Comparison of ENCODE assay signal across 30 mouse cellular contexts in the genomic region with DNA sequence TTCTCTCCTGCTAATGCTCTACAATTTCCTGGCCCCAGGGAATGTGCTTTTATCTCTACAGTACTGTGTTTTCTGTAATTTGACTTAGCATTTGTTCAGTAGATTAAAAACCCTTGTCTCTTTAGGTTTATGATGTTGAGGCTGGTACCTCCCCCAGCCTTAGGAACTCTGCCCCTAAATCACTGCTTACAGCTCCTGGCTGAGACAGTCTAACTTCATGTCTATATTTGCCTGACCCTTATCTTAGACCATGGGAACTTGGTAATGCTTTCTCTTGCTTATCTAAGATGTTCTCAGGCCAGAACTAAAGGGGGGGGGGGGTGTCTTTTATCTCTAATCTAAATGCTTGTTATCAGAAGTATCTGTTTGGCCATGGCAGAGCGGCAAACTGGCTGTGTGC.
A peak's percentile ranks its signal among the peaks of the same experiment; 100 is the strongest.
DNase-seq lines count a peak whose midpoint lies in the region; ATAC-seq lines count a peak whose summit lies in the region.
"Had no signal": no experiment of that assay in that cellular context is flagged by ENCODE, and none has a peak within 500 bp of the region (broad histone marks: within the 10 kb centered on the region; RNA-seq: fewer than 3 reads in every experiment).

No protein-coding gene starts in this region.

- H3K27ac ChIP-seq in kidney, embryonic 14.5 days (ENCODE audit: low read depth, low read length) = no peak overlapping the region
- no peak overlapping the region for H3K27ac ChIP-seq in midbrain, embryonic 14.5 days (replicated peaks; ENCODE audit: low read depth, low read length)
- no peak overlapping the region for H3K27ac ChIP-seq in midbrain, embryonic 13.5 days
- H3K27ac ChIP-seq: forebrain, embryonic 10.5 days; gastrocnemius, adult 2 months; hindbrain, embryonic 14.5 days; limb, embryonic 12.5 days; liver, embryonic 15.5 days; midbrain, embryonic 12.5 days; neural tube, embryonic 15.5 days had no signal

- H3K4me3 ChIP-seq in kidney, embryonic 14.5 days (ENCODE audit: low read length) = no peak overlapping the region
- no peak overlapping the region for H3K4me3 ChIP-seq in midbrain, embryonic 14.5 days (replicated peaks; ENCODE audit: low read depth, low read length)
- H3K4me3 ChIP-seq in midbrain, embryonic 13.5 days (replicated peaks) = no peak overlapping the region
- H3K4me3 ChIP-seq: forebrain, embryonic 10.5 days; gastrocnemius, adult 2 months; heart, embryonic 12.5 days; limb, embryonic 12.5 days; liver, embryonic 15.5 days; midbrain, embryonic 12.5 days; neural tube, embryonic 15.5 days had no signal

- peaks cover 5% of the 10 kb centered on the region; the same call in 1 of the 2 replicates for H3K9me3 ChIP-seq in kidney, embryonic 14.5 days (ENCODE audit: control insufficient read depth, low read length)
- peaks cover 4% of the 10 kb centered on the region; the same call in 1 of the 2 replicates for H3K9me3 ChIP-seq in midbrain, embryonic 14.5 days (ENCODE audit: control insufficient read depth, low read length)
- H3K9me3 ChIP-seq in midbrain, embryonic 13.5 days = 0 out of 2 replicates have a peak, but pooled peaks cover 7% of the 10 kb centered on the region
- H3K9me3 ChIP-seq: G1E; heart, embryonic 12.5 days; liver, embryonic 15.5 days had no signal

- 50% methylated on average over 1 of the region's 1 CpGs for WGBS in kidney, embryonic 14.5 days
- 79% methylated on average over 1 of the region's 1 CpGs for WGBS in midbrain, embryonic 14.5 days
- WGBS in midbrain, embryonic 13.5 days = 80% methylated on average over 1 of the region's 1 CpGs

- peak; percentile 25 for DNase-seq in embryo, embryonic 10.5 days (ENCODE audit: low spot score)
- no peak for DNase-seq in embryo, embryonic 9.5 days (ENCODE audit: extremely low spot score)
- no peak for DNase-seq in kidney, adult 11 months
- DNase-seq in midbrain, embryonic 14.5 days = peak; percentile 9
- no peak for DNase-seq in left cerebral cortex, postnatal 36 days (ENCODE audit: low spot score in 2 of 2)
- DNase-seq: adrenal gland, adult 8-10 months; cerebellum, adult 11 months; cerebellum, adult 9-10 months; cerebellum, postnatal 36 days; gastrocnemius, adult 2 months; gastrocnemius, postnatal 36 days; heart, adult 18-20 months; heart, postnatal 10 days; kidney, adult 2 months; layer of hippocampus, postnatal 36 days; lung, postnatal 36 days; retina, postnatal 1 day; right cerebral cortex, postnatal 14 days; thymus, postnatal 4 days had no signal

- ATAC-seq in kidney, embryonic 14.5 days (ENCODE audit: low FRiP score, low TSS enrichment) = peak; percentile 64; the same call in 1 of the 2 replicates
- no peak for ATAC-seq in midbrain, embryonic 14.5 days (ENCODE audit: low FRiP score, low TSS enrichment)
- ATAC-seq in midbrain, embryonic 13.5 days = no peak
- ATAC-seq: forebrain, embryonic 16.5 days had no signal

- H3K9ac ChIP-seq in kidney, embryonic 14.5 days (ENCODE audit: low read depth, low read length) = no peak overlapping the region
- H3K9ac ChIP-seq in midbrain, embryonic 14.5 days (replicated peaks; ENCODE audit: low read length) = no peak overlapping the region
- H3K9ac ChIP-seq in midbrain, embryonic 13.5 days (replicated peaks) = no peak overlapping the region
- H3K9ac ChIP-seq: heart, embryonic 12.5 days; hindbrain, embryonic 14.5 days; limb, embryonic 12.5 days; liver, embryonic 15.5 days; midbrain, embryonic 12.5 days; neural tube, embryonic 15.5 days had no signal

- H3K4me2 ChIP-seq in kidney, embryonic 14.5 days (replicated peaks; ENCODE audit: low read depth, low read length) = no peak overlapping the region
- no peak overlapping the region for H3K4me2 ChIP-seq in midbrain, embryonic 14.5 days (ENCODE audit: low read length)
- H3K4me2 ChIP-seq in midbrain, embryonic 13.5 days (replicated peaks) = no peak overlapping the region
- H3K4me2 ChIP-seq: heart, embryonic 12.5 days; hindbrain, embryonic 14.5 days; limb, embryonic 12.5 days; liver, embryonic 15.5 days; midbrain, embryonic 12.5 days; neural tube, embryonic 15.5 days had no signal

- no peaks in the 10 kb centered on the region for H3K36me3 ChIP-seq in kidney, embryonic 14.5 days (ENCODE audit: control insufficient read depth, insufficient read depth, low read length)
- H3K36me3 ChIP-seq in midbrain, embryonic 14.5 days (ENCODE audit: control insufficient read depth, insufficient read depth, low read length) = no peaks in the 10 kb centered on the region
- H3K36me3 ChIP-seq in midbrain, embryonic 13.5 days = no peaks in the 10 kb centered on the region
- H3K36me3 ChIP-seq: forebrain, embryonic 10.5 days; G1E; heart, embryonic 12.5 days; limb, embryonic 12.5 days; liver, embryonic 15.5 days; midbrain, embryonic 12.5 days; neural tube, embryonic 15.5 days had no signal

- H3K4me1 ChIP-seq in kidney, embryonic 14.5 days (ENCODE audit: control insufficient read depth, insufficient read depth, low read length) = no peaks in the 10 kb centered on the region
- H3K4me1 ChIP-seq in midbrain, embryonic 14.5 days (ENCODE audit: control insufficient read depth, insufficient read depth, low read length) = no peaks in the 10 kb centered on the region
- H3K4me1 ChIP-seq in midbrain, embryonic 13.5 days (replicated peaks) = no peaks in the 10 kb centered on the region
- H3K4me1 ChIP-seq: limb, embryonic 12.5 days; liver, embryonic 15.5 days; midbrain, embryonic 12.5 days; neural tube, embryonic 15.5 days had no signal

- intact Hi-C loops in left cerebral cortex, postnatal 36 days (cut with DNase I) = no loop called here

- no peaks in the 10 kb centered on the region for H3K27me3 ChIP-seq in kidney, embryonic 14.5 days (ENCODE audit: control insufficient read depth, insufficient read depth, low read length)
- H3K27me3 ChIP-seq in midbrain, embryonic 14.5 days (ENCODE audit: control insufficient read depth, insufficient read depth, low read length) = no peaks in the 10 kb centered on the region
- no peaks in the 10 kb centered on the region for H3K27me3 ChIP-seq in midbrain, embryonic 13.5 days
- H3K27me3 ChIP-seq: heart, embryonic 12.5 days; limb, embryonic 12.5 days; liver, embryonic 15.5 days; midbrain, embryonic 12.5 days; neural tube, embryonic 15.5 days had no signal

Comparison
In these comparisons a context has a peak if more than half of its experiments do, and no peak if none do; other contexts are left out.
1. DNase-seq: peak in embryo, embryonic 10.5 days (single experiment) and midbrain, embryonic 14.5 days (single experiment); none in embryo, embryonic 9.5 days (single experiment), kidney, adult 11 months (single experiment) and left cerebral cortex, postnatal 36 days (0 of 2).